8 mouse cellular contexts compared by ENCODE assay signal in the genomic region with DNA sequence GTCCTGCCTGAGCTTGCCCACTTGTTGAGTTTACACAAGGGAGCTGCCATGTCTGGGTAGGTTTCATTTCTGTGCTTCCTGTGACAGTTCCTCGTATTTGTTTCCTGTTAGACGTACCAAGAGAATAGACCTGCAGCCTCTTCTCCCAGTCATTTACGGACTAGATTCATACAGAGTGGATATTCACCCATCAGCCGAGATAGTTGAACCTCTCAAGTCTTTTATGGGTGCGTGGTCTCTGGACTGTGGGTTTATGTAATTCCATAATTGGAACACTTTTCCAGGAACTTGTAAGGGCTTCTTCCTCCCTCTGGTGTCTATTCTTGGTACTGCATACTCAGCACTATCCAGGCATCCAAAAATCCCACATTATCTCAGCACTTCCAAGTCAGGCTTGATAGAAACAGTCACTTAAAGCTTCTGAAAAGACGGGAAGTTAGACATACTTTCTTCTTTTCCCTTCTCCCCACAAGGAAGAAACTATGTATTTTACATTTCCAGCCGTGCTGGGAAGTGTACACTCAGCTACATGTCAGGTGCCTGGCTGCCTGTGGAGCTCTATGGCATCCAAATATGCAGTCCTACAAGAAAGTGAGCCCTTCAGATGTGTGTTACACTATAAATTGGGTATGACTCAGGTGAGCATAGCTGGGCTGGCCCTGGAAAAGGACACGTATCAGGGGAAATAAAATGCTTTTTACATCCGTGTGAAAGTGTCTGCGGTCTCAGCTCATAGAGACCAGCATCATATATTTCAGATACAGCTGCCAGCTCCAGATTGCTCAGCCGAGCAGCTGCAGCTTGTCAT. TPM values are rescaled to one million over a fixed set of nuclear protein-coding genes. Genes with fewer than 3 reads are reported as not detected.
A peak's percentile ranks its signal among the peaks of the same experiment; 100 is the strongest.
DNase-seq lines count a peak whose midpoint lies in the region; ATAC-seq and TF ChIP-seq lines count a peak whose summit lies in the region.

No protein-coding gene starts in this region.

- TF ChIP-seq CTCF in layer of hippocampus, adult 2 months (conservative IDR thresholded peaks at IDR 0.05) = peak; percentile 97

- H3K9ac ChIP-seq in embryonic facial prominence, embryonic 15.5 days = no peak overlapping the region
- H3K9ac ChIP-seq in hindbrain, embryonic 11.5 days (ENCODE audit: low read depth, low read length) = no peak overlapping the region

- peak overlapping the region; percentile 11; the same call in 1 of the 2 replicates for H3K4me2 ChIP-seq in embryonic facial prominence, embryonic 15.5 days (replicated peaks)
- H3K4me2 ChIP-seq in hindbrain, embryonic 11.5 days (replicated peaks; ENCODE audit: low read depth, low read length) = no peak overlapping the region

- no peaks in the 10 kb centered on the region for H3K4me1 ChIP-seq in embryonic facial prominence, embryonic 15.5 days
- H3K4me1 ChIP-seq in hindbrain, embryonic 11.5 days (replicated peaks; ENCODE audit: control insufficient read depth, insufficient read depth, low read length) = no peaks in the 10 kb centered on the region
- H3K4me1 ChIP-seq in megakaryocyte, embryonic 14.5 days = peaks cover 18% of the 10 kb centered on the region

- H3K9me3 ChIP-seq in embryonic facial prominence, embryonic 15.5 days (replicated peaks) = no peaks in the 10 kb centered on the region
- no peaks in the 10 kb centered on the region for H3K9me3 ChIP-seq in hindbrain, embryonic 11.5 days (ENCODE audit: control insufficient read depth, low read length)
- H3K9me3 ChIP-seq in megakaryocyte, embryonic 14.5 days = no peaks in the 10 kb centered on the region

- no peak overlapping the region for H3K27ac ChIP-seq in embryonic facial prominence, embryonic 15.5 days (replicated peaks)
- peak overlapping the region; percentile 24; the same call in 1 of the 2 replicates for H3K27ac ChIP-seq in hindbrain, embryonic 11.5 days (ENCODE audit: low read depth, low read length)
- no peak overlapping the region; the same call in 1 of the 2 replicates for H3K27ac ChIP-seq in layer of hippocampus, adult 2 months

- DNase-seq in adrenal gland, postnatal 10 days = peak; percentile 56
- DNase-seq in adrenal gland, postnatal 25 days = no peak
- peak; percentile 60 for DNase-seq in ZHBTc4 (ENCODE audit: low read depth, low spot score)
- peak; percentile 74 for DNase-seq in hindbrain, embryonic 11.5 days (ENCODE audit: low spot score)
- peak; percentile 56 to 74 for DNase-seq in layer of hippocampus, adult 2 months (ENCODE audit: low spot score in 2 of 2)
- peak; percentile 58 for DNase-seq in skeletal muscle tissue, adult 2 months (ENCODE audit: low read depth, low spot score)

- H3K36me3 ChIP-seq in embryonic facial prominence, embryonic 15.5 days = no peaks in the 10 kb centered on the region
- H3K36me3 ChIP-seq in hindbrain, embryonic 11.5 days (ENCODE audit: control insufficient read depth, insufficient read depth, low read length) = no peaks in the 10 kb centered on the region
- H3K36me3 ChIP-seq in megakaryocyte, embryonic 14.5 days (replicated peaks; ENCODE audit: low read length) = peaks cover 4% of the 10 kb centered on the region

- WGBS in embryonic facial prominence, embryonic 15.5 days = 60% methylated on average over 11 of the region's 11 CpGs
- WGBS in hindbrain, embryonic 11.5 days = 68% methylated on average over 11 of the region's 11 CpGs

- ATAC-seq in embryonic facial prominence, embryonic 15.5 days (ENCODE audit: insufficient number of reproducible peaks, low FRiP score, low TSS enrichment, low read depth) = no peak
- no peak for ATAC-seq in hindbrain, embryonic 11.5 days (ENCODE audit: low FRiP score)

- H3K27me3 ChIP-seq in embryonic facial prominence, embryonic 15.5 days = no peaks in the 10 kb centered on the region
- H3K27me3 ChIP-seq in hindbrain, embryonic 11.5 days (ENCODE audit: control insufficient read depth, insufficient read depth, low read length) = no peaks in the 10 kb centered on the region
- H3K27me3 ChIP-seq in megakaryocyte, embryonic 14.5 days (replicated peaks) = no peaks in the 10 kb centered on the region

- 0 out of 2 replicates have a peak overlapping the region, but pooled peaks have one; percentile 6 for H3K4me3 ChIP-seq in embryonic facial prominence, embryonic 15.5 days (replicated peaks)
- no peak overlapping the region for H3K4me3 ChIP-seq in hindbrain, embryonic 11.5 days (ENCODE audit: low read depth, low read length)
- H3K4me3 ChIP-seq in layer of hippocampus, adult 2 months = peak overlapping the region; percentile 42; the same call in 1 of the 2 replicates
- H3K4me3 ChIP-seq in megakaryocyte, embryonic 14.5 days (replicated peaks) = peak overlapping the region; percentile 78

RNA-seq across cellular contexts. Expression of a gene that starts 20.9 kb away (rescaled TPM):
- 1 to 10 TPM; 1.6 to 1.7 TPM for total RNA-seq in adrenal gland, postnatal 10 days (2021)
- 1.0 and 1.2 TPM in 2 replicates for total RNA-seq in adrenal gland, postnatal 25 days (2021)
- 0.59 and 0.65 TPM in 2 replicates for polyA plus RNA-seq in embryonic facial prominence, embryonic 15.5 days (2015; fragmentation: Nextera tagmentation; extraction: Ambion mirVana)
- polyA plus RNA-seq in hindbrain, embryonic 11.5 days (2014; fragmentation: Nextera tagmentation; extraction: Ambion mirVana) = 7.5 and 7.8 TPM in 2 replicates
- total RNA-seq in layer of hippocampus, adult 2 months (2021) = 10 to 100 TPM; 14.6 to 14.8 TPM
- 0.03 TPM in 1 of 2 replicates, not detected in the other for polyA plus RNA-seq in megakaryocyte, embryonic 14.5 days (2012; ENCODE audit: insufficient read depth, low replicate concordance)

RNA-seq across cellular contexts. Expression of a gene that starts 27.5 kb away (rescaled TPM):
- 100 to 1,000 TPM in 1 of 2 experiments, 10 to 100 TPM in 1; 89.8 to 136 TPM for total RNA-seq in adrenal gland, postnatal 10 days (2021)
- total RNA-seq in adrenal gland, postnatal 25 days (2021) = 29.8 and 38.0 TPM in 2 replicates
- polyA plus RNA-seq in embryonic facial prominence, embryonic 15.5 days (2015; fragmentation: Nextera tagmentation; extraction: Ambion mirVana) = 2.3 TPM in 2 replicates
- polyA plus RNA-seq in hindbrain, embryonic 11.5 days (2014; fragmentation: Nextera tagmentation; extraction: Ambion mirVana) = 1.9 and 2.7 TPM in 2 replicates
- 1 to 10 TPM; 1.7 to 2.5 TPM for total RNA-seq in layer of hippocampus, adult 2 months (2021)
- polyA plus RNA-seq in megakaryocyte, embryonic 14.5 days (2012; ENCODE audit: insufficient read depth, low replicate concordance) = 0.30 TPM in 1 of 2 replicates, not detected in the other
